Mouse (Mus musculus) midbrain, embryonic 13.5 days (tissue): ENCODE data around the gene Lim2. TPM values are rescaled to one million over a fixed set of nuclear protein-coding genes. Genes with fewer than 3 reads are reported as not detected.

Source experiments
- ATAC-seq: fragments of 200-750 bp; cut with Nextera tagmentation; 2 replicates; pipeline ENCODE4 v1.8.0; 2017; ENCODE audit warnings: mild to moderate bottlenecking, moderate TSS enrichment, moderate library complexity
- H3K27ac ChIP-seq: fragments of 300-500 bp; sonication (generic); 2 replicates; pipeline ENCODE4 v1.5.1; 2015; ENCODE audit warnings: inconsistent platforms, mild to moderate bottlenecking, moderate library complexity
- H3K27me3 ChIP-seq: fragments of 300-500 bp; sonication (generic); 2 replicates; pipeline ENCODE4 v1.6.1; 2015; ENCODE audit warnings: mild to moderate bottlenecking, inconsistent platforms
- H3K36me3 ChIP-seq: fragments of 300-500 bp; sonication (generic); 2 replicates; pipeline ENCODE4 v1.6.1; 2015; ENCODE audit warnings: mild to moderate bottlenecking, inconsistent platforms
- H3K4me1 ChIP-seq: fragments of 300-500 bp; sonication (generic); replicated peaks from 2 replicates; pipeline ENCODE4 v1.6.1; 2015; ENCODE audit warnings: inconsistent platforms
- H3K4me2 ChIP-seq: fragments of 300-500 bp; sonication (generic); replicated peaks from 2 replicates; pipeline ENCODE4 v1.6.1; 2015; ENCODE audit warnings: moderate library complexity, mild to moderate bottlenecking, inconsistent platforms
- H3K4me3 ChIP-seq: fragments of 300-500 bp; sonication (generic); replicated peaks from 2 replicates; pipeline ENCODE4 v1.5.1; 2015; ENCODE audit warnings: mild to moderate bottlenecking, inconsistent platforms
- H3K9ac ChIP-seq: fragments of 300-500 bp; sonication (generic); replicated peaks from 2 replicates; pipeline ENCODE4 v1.6.1; 2015; ENCODE audit warnings: mild to moderate bottlenecking, inconsistent platforms
- H3K9me3 ChIP-seq: fragments of 300-500 bp; sonication (generic); 2 replicates; pipeline ENCODE4 v1.6.1; 2016; ENCODE audit warnings: mild to moderate bottlenecking, inconsistent platforms
- WGBS: fragments of 180-500 bp; shearing (Covaris S2); methylation state at CpG from one replicate; pipeline ENCODE4 v1.1.7; 2015; 5-methylcytosine and 5-hydroxymethylcytosine counted together
- microRNA-seq: library from miRNA; unstranded; fragments of <30 nt; microRNA quantifications from one replicate; pipeline ENCODE4, GENCODE M21; 2016
- polyA plus RNA-seq: library from polyadenylated mRNA; unstranded; fragments of >200 nt; fragmentation: Nextera tagmentation; extraction: Ambion mirVana; gene quantifications from 2 replicates; pipeline ENCODE4 v1.2.1, GENCODE M21; 2015

Lim2 gene
- polyA plus RNA-seq, 1 experiment from 2014 or later, result not detected

DNA sequence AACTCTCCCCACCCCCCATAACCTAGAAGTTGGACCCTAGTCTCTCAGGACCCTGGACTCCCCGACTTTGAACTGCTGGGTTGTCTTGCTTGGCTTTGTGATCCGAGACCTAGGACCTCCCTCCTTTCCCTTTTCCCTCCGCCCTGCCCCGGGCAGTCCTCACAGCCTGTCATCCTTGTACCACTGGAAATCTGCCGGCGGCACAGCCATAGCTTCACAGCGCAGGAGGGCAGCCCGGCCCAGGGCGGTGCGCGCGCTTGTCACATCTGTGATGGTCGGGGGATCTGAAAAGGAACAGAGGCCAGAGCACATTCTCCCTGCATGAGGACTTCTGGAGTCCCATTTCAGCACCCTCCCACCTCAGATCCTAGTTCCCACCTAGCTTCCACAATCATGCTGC, 48.9 kb downstream of the Lim2 start:
- peaks cover 10% of the 10 kb centered on the region for H3K4me1 ChIP-seq
- 7% methylated on average over 13 of the region's 13 CpGs for WGBS
- peak; percentile 31; the same call in 1 of the 2 replicates for ATAC-seq
- no peaks in the 10 kb centered on the region for H3K9me3 ChIP-seq
- no peak overlapping the region for H3K9ac ChIP-seq
- no peak overlapping the region for H3K4me2 ChIP-seq
- H3K36me3 ChIP-seq, result peaks cover 39% of the 10 kb centered on the region
- no peak overlapping the region for H3K27ac ChIP-seq
- H3K4me3 ChIP-seq, result no peak overlapping the region
- H3K27me3 ChIP-seq, result peaks cover 31% of the 10 kb centered on the region

DNA sequence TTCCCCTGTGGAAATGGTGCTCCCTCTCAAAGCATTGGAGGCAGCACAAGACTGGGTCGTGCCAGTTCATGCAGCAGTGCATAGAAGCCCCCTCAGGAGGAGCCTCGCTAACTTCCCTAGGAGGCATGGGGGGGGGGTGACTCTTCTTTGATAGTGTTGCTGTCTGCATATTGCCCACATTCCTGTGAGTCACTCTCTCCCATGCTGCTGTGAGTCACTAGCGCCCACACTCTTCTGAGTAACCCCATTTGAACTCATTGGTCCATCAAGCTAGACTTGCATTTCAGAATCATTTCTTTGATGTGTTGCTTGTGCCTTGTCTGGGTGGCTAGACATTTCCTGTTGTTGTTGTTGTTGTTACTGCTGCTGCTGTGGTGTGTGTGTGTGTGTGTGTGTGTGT, 53.7 kb downstream of the Lim2 start:
- H3K27ac ChIP-seq, result no peak overlapping the region
- peaks cover 16% of the 10 kb centered on the region for H3K36me3 ChIP-seq
- no peak overlapping the region for H3K9ac ChIP-seq
- H3K4me1 ChIP-seq, result peaks cover 25% of the 10 kb centered on the region
- WGBS, result 66% methylated on average over 3 of the region's 3 CpGs
- ATAC-seq, result no peak
- no peak overlapping the region for H3K4me3 ChIP-seq
- H3K9me3 ChIP-seq, result no peaks in the 10 kb centered on the region
- H3K4me2 ChIP-seq, result no peak overlapping the region
- peaks cover 25% of the 10 kb centered on the region for H3K27me3 ChIP-seq

DNA sequence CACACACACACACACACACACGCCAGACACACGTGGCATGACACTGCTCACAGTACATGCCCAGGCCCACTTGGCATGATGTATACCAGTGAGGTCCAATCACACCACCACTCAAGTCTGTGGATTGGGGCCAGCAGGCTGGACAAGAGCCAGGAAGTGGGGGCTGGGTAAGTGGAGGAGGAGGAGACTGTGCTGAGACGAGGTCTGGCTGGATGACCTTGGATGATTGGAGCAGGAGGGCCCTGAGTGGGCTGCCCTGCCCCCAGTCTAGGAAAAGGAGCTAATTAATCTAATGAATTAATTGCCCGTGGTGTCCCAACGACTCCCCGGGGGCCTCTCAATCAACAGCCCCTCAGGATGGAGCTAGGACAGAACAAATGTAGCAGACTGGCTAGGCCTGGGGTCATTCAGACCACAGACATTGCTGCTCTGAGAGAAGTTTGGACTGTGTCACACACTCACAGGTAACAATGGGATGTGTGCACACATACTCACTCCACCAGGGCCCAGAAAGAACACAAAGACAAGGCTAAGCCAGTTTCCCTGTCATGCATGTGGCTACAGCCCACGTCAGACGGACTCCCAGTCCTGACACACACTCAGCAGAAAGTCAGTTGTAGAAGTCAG, 54.7 kb downstream of the Lim2 start:
- peak; percentile 62 for ATAC-seq
- Histone ChIP-seq H3K27ac (no peak overlapping the region), H3K27me3 (peaks cover 15% of the 10 kb centered on the region), H3K36me3 (peaks cover 14% of the 10 kb centered on the region), H3K4me1 (peaks cover 25% of the 10 kb centered on the region), H3K4me2 (no peak overlapping the region), H3K9ac (no peak overlapping the region), H3K9me3 (no peaks in the 10 kb centered on the region), H3K4me3 (no peak overlapping the region)
- 69% methylated on average over 8 of the region's 8 CpGs for WGBS

GRCm38 (mm10) chr7:43483236-43483635, 55.8 kb downstream of the Lim2 start:
- no peak overlapping the region for H3K9ac ChIP-seq

More at GRCm38 (mm10) chr7:43483236-43483635, 55.8 kb downstream of the Lim2 start:
- 25% methylated on average over 10 of the region's 10 CpGs for WGBS
- peaks cover 30% of the 10 kb centered on the region for H3K4me1 ChIP-seq
- no peak overlapping the region for H3K4me3 ChIP-seq
- no peak overlapping the region for H3K4me2 ChIP-seq
- H3K27me3 ChIP-seq, result peaks cover 5% of the 10 kb centered on the region
- H3K9me3 ChIP-seq, result no peaks in the 10 kb centered on the region
- H3K27ac ChIP-seq, result no peak overlapping the region
- H3K36me3 ChIP-seq, result peaks cover 6% of the 10 kb centered on the region
- no peak for ATAC-seq

Small RNA genes within 50 kb of the gene (microRNA-seq; reads per million reads assigned to microRNA genes)
- gene Mir7051, result not detected

Other genes with a start within 250 kb of the Lim2 start
- gene Zfp715, start 114.4 kb upstream of the Lim2 start, polyA plus RNA-seq, result 17.8 and 19.5 TPM in 2 replicates
- gene Siglecf, start 76.3 kb upstream of the Lim2 start, polyA plus RNA-seq, result 0.12 and 0.22 TPM in 2 replicates
- gene Siglecg, start 19.5 kb upstream of the Lim2 start, polyA plus RNA-seq, result 0.08 TPM in 1 of 2 replicates, not detected in the other
- not detected in 2 replicates for gene Nkg7, start 9.4 kb downstream of the Lim2 start, polyA plus RNA-seq
- not detected in 2 replicates for gene Cldnd2, start 13.1 kb downstream of the Lim2 start, polyA plus RNA-seq
- gene Etfb, start 16.4 kb downstream of the Lim2 start, polyA plus RNA-seq, result 142 TPM in 2 replicates
- 0.48 TPM in 1 of 2 replicates, not detected in the other for gene Gm45233, start 16.5 kb downstream of the Lim2 start, polyA plus RNA-seq
- gene Vsig10l, start 35.5 kb downstream of the Lim2 start, polyA plus RNA-seq, result 7.8 and 10.3 TPM in 2 replicates
- 6.3 and 7.5 TPM in 2 replicates for gene Iglon5, start 62.4 kb downstream of the Lim2 start, polyA plus RNA-seq
- 0.04 TPM in 1 of 2 replicates, not detected in the other for gene 4931406B18Rik, start 78.3 kb downstream of the Lim2 start, polyA plus RNA-seq
- gene Cd33, start 116.8 kb downstream of the Lim2 start, polyA plus RNA-seq, result 0.35 and 1.1 TPM in 2 replicates
- 10.3 and 11.1 TPM in 2 replicates for gene Zfp658, start 134.6 kb downstream of the Lim2 start, polyA plus RNA-seq
- gene Zfp719, start 151.9 kb downstream of the Lim2 start, polyA plus RNA-seq, result 16.4 and 17.7 TPM in 2 replicates
- 0.46 TPM in 1 of 2 replicates, not detected in the other for gene Zfp819, start 179.5 kb downstream of the Lim2 start, polyA plus RNA-seq
- not detected in 2 replicates for gene Ceacam18, start 207.0 kb downstream of the Lim2 start, polyA plus RNA-seq
- 0.24 and 0.28 TPM in 2 replicates for gene Siglece, start 232.5 kb downstream of the Lim2 start, polyA plus RNA-seq
- 20.3 and 21.8 TPM in 2 replicates for gene Ctu1, start 244.3 kb downstream of the Lim2 start, polyA plus RNA-seq